Mouse (Mus musculus): ENCODE results near the gene Slc23a2.

Gene Slc23a2

DNA sequence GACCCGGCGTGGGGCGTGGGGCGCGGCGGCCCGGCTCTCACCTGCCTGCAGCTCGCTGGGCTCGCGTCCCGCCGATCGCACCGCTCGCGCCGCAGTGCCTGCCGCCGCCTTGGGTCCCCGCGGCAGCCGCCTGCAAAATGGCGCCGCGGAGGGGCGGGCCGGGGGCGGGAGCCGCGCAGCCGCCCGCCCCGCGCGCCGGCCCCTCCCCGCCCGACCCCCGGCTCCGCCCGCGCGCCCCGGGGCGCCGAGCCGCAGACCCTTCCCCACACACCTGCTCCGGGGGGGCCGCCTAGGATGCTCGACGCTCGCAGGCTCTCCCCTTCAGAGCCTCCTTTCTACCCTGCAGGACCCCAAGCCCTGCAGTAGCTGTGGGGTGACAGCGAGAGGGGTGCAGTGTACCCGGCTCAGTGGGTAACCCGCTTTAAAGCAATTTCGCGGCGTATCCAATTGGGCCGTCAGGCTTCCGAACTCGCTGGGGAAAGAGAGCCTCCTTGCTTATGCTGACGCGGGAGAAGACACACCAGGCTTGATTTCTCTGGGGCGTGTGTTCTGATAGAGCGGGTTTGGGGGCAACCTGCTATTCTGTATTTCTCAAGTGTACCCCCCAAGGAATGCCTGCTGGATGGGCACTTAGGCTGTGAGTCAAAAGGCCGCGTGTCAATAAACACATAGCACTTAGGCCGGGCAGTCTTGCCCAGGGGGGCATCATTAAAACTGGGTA, at the start of gene Slc23a2:
Gene Slc23a2, minus strand, starts transcription at position 138 of the 721 bp plus-strand sequence.
- peak in 1 of 2 experiments; percentile 60 for DNase-seq (ENCODE audit: low spot score in 2 of 2)

- DNase-seq (ENCODE audit: low spot score in 2 of 2), result no peak
These were observed 45.8 kb upstream of the Slc23a2 start for GRCm38 (mm10) chr2:132190602-132191161.

- no peak for DNase-seq (ENCODE audit: low spot score in 2 of 2)
These were observed 39.0 kb upstream of the Slc23a2 start for GRCm38 (mm10) chr2:132183874-132184273.

- no peak for DNase-seq (ENCODE audit: low spot score in 2 of 2)
These were observed 35.7 kb upstream of the Slc23a2 start for GRCm38 (mm10) chr2:132180463-132181205.

DNA sequence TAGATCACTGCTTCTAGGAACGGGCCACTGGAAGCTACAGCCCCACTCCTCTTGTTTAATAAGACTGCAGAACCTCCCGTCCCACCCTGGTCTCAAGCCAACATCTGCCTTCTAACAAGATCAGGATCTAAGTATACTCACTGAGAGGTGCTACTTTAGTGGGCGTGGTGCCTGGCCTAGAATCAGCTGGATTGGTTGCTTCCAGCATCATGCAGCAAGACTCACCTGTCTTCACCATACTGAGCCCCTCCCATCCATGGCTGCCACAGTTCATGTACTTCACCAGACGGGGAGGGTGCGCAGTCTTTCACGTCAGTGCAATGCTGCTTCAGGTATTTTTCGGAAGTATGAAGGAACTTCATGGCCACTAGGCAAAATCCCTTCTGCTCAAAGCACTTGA, 34.5 kb upstream of the Slc23a2 start:
- DNase-seq (ENCODE audit: low spot score in 2 of 2), result no peak

DNA sequence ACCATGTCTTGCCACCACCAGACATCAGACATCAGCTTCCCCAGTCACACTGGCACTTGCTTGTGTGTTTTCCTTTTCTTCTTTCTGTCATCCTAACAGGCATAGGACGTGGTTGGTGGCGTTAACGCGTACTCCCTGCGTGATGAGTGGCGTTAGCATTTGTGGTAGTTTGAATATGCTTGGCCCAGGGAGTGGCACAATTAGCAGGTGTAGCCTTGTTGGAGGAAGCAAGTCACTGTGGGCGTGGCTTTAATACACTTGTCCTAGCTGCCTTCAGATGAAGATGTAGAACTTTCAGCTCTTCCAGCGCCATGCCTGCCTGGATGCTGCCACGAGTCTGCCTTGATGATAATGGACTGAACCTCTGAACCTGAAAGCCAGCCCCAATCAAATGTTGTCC, 32.5 kb upstream of the Slc23a2 start:
- DNase-seq (ENCODE audit: low spot score in 2 of 2), result no peak

- no peak for DNase-seq (ENCODE audit: low spot score in 2 of 2)
These were observed 31.5 kb upstream of the Slc23a2 start for GRCm38 (mm10) chr2:132176289-132176848.

- DNase-seq (ENCODE audit: low spot score in 2 of 2), result no peak
These were observed 29.1 kb upstream of the Slc23a2 start for GRCm38 (mm10) chr2:132174048-132174447.

DNA sequence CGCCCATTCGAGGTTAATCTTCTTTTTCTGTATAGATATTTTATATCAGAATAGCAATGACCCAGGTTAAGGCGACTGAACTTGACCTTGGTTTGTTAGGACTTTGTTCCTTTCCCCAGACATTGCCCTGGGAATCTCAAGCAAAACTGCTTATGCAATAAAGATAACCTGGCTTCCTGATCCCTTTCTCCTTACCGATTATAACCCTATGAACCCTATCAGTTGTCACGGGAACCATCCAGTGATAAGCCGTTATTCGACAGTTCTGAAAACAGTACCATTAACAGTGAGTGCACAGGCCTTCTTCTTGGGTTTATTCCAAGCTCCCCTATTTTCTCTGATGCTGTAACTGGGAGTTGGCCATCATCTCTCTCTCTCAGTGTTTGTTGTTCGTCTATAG, 27.0 kb upstream of the Slc23a2 start:
- DNase-seq (ENCODE audit: low spot score in 2 of 2), result no peak

GRCm38 (mm10) chr2:132169150-132169549, 24.2 kb upstream of the Slc23a2 start:
- no peak for DNase-seq (ENCODE audit: low spot score in 2 of 2)

DNA sequence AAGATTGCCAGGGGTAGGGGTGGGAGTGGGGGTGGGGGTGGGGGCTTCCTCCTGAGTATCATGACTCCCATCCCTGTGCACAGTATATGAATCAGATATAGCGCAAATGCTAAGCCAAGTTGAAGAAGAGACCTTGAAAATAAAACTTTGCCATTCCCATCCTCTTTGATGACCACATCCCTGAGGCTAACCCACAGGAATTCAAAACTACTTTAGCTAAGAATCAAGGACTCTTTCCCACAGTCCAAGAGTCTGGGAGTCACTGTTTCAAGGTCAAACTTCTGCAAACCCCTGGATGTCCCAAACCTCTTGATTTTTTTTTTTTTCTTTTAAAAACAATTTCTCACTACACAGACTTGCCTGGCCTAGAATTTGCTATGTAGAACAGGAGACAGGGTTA, 18.7 kb upstream of the Slc23a2 start:
- no peak for DNase-seq (ENCODE audit: low spot score in 2 of 2)

DNA sequence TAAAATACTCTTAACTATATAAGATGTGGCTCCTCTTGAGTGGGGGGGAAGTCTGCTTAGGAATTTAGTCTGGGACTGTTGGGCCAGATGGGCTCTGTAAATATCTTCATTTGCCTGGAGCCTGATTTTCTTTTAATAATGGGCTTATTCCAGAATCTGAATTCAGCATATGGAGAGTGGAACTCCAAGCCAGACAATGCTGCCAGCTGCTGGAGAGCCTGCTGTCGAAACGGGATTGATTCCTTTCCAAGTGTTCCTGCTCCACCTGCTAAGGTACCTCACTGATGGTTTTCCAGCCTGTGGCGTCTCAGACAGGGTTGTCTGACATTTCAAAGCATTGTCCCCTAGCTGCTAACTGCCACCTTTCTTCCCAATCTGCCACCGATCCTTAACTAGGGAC, 12.6 kb upstream of the Slc23a2 start:
- no peak for DNase-seq (ENCODE audit: low spot score in 2 of 2)

DNA sequence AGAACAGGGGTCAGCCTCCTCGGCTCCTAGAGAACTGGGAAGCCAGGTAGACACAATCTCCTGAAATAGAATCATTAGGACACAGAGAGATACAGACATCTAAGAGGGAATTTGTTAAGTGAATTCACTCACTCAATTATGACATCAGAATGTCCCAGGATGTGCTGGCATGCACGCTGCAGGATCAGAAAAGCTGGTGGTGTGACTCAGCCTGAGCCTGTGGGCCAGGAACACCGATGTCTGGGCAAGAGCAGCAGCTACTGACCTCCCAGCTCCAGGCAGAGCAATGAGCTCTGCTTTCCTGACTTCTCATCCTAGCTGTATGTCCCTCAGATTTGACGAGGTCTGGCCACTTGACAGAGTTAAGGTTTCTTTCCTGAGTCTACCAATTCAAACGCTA, 7.8 kb upstream of the Slc23a2 start:
- DNase-seq (ENCODE audit: low spot score in 2 of 2), result no peak

- no peak for DNase-seq (ENCODE audit: low spot score in 2 of 2)
These were observed 6.7 kb upstream of the Slc23a2 start for GRCm38 (mm10) chr2:132151592-132151991.

DNA sequence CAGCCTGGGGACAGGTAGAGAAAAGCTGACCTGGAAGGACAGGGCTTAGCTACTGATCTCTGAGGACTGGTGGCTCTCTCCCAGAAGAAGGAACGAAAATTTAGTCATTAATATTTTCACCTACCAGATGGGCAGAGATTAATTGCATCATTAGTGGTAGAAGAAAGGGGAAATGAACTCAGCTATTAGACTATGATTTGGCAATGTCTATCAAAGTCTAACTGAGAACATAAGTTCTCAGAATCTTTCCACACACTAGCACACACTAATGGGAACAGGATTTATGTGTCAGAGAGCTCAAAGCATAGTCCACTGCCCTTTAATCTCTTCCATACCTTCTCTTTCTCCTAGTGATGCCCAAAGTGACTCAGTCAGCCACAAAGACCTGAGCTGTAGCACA, 6.0 kb upstream of the Slc23a2 start:
- no peak for DNase-seq (ENCODE audit: low spot score in 2 of 2)

DNA sequence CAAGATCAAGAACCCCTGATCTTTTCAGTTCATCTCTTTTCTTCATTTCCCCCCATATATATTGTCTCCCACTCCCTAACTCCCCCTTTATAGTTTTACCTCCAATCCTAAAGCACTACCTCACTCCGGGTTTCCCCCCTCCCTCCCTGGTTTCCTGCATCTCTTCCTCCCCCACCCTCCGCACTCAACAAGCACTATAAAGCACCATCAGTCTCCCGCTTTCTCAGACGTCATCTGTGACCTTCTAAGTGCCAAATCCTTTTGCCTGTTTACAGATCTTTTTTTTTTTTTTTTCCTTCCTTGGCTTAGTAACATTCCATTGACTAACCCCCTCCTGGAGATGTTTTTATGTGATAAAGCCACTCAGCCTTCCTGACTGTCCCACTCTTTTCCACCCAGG, 1.6 kb upstream of the Slc23a2 start:
- DNase-seq (ENCODE audit: low spot score in 2 of 2), result no peak

DNA sequence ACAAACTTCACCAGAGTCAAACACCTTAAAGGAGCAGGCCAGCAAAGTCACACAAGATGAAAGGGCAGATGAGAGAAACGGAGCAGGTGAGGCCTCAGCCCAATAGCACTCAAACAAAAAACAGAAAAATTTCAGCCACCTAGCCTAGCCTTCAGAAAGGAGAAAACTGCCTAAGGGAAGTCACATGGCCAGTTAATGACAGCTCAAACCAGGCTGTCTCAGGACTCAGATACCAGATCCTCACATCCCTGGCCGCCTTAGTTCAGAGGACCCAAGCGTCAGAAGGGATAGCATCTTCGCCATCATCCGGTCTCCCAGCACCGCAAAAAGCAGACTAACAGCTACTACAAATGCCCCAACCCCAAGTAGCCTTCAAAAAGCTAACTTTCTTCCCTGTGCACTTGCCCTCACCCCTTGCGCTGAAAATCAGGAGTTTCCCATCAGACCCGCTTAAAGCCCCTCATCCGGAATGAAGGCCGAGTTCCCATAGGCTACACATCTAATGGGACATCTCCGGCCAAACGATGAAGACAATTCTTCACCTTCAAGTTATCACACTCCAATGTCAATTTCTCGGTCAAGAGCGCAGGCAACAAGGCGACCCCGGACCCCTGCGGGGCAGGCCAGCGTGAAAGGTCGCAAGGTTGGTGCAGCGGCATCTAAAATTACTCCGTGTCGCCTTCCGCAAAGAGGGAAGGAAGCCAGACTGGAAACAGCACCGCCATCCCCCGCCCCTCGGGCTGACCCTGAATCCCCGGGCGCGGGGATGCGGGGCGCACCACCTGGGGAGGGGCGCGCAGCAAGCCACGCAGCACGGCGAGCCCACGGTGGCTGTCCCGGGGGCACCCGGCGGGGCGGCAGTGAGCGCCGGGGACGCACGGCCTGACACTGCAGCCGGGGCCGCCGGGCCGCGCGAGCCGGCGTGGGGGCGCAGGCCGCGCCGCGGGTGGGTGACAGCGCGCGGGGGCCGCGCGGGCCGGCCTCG, 673 bp downstream of the Slc23a2 start:
- DNase-seq (ENCODE audit: low spot score in 2 of 2), result no peak

DNA sequence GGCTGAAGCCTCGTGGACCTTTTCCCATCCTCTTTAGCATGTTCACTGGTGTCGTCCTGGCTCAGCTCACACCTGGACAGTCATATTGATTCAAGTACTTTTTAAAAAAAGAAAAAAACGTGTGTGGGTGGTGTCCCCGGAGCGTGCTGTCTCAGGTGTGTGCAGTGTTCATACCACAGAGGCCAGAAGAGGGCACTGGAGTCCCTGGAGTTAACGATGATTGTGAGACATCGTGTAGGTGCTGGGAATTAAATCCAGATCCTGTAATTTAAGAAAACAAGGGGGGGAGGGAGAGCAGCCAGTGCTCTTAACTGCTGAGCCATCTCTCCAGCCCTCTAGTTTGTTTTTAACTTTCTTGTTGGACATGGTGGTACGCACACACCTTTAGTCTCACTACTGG, 2.3 kb downstream of the Slc23a2 start:
- DNase-seq (ENCODE audit: low spot score in 2 of 2), result no peak

- DNase-seq (ENCODE audit: low spot score in 2 of 2), result no peak
These were observed 4.4 kb downstream of the Slc23a2 start for GRCm38 (mm10) chr2:132140536-132140935.

GRCm38 (mm10) chr2:132139099-132139498, 5.8 kb downstream of the Slc23a2 start:
- no peak for DNase-seq (ENCODE audit: low spot score in 2 of 2)

GRCm38 (mm10) chr2:132135876-132136637, 8.9 kb downstream of the Slc23a2 start:
- no peak for DNase-seq (ENCODE audit: low spot score in 2 of 2)

All from frontal cortex, postnatal 10 days (tissue).